Mouse (Mus musculus) v-Abl transformed pro-B cells (cell line): ENCODE measurements around the gene Sycp2.
"Not testable (repeated sequence)": the region's sequence is repeated elsewhere in the genome, so short reads cannot be mapped to it uniquely, and the experiment has no call there.

Experiments
- in situ Hi-C, 2 experiments: fragments of 400-800 bp; cut with MboI; formaldehyde crosslinking; loops; one replicate each; pipeline ENCODE4 v1.15.1; 2025; ENCODE audit not compliant: unreplicated experiment in 2 of 2

The Sycp2 gene

DNA sequence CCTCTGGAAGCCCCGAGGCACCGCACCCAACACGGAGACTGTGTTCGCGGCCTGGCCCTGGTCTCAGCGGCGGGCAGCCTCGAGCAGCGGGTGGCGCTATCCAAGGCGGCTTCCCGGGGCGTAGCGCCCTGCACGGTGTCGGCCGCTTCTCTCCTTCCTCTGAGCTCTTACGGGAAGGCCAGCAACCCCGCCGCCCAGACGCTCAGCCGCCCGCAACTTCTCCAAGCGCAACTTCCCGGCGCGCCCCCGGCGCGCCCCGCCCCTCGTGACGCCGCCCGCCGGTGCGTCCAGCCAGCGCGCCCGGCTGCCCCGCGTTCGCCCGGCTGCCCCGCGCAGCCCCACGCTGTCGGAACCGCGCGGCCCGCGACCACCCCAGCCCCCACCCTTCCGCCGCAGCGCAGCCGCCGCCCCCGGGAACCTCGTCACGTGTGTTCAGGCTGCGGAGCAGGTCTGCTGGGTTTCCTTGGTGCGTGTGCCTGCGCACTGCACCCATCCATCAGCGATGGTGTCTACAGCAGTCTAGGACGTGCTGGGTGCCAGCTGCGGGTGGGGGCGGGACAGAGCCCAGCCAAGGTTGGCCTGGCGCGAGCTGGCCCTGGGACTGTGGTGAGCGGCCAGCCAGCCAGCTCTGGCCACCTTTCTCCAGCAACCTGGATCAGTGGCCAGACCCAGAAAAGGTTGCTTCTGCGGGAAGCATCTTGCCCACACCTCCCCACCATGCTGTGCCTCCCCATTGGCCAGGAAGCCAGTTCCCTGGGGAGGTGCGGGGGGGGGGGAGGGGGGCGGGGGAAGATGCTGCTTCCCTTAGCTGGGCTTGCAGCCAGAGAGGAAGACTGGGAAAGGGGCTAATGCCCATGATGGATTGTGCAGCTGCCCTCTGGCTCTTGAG lies 7.0 kb upstream of the Sycp2 start, which contains the start of the genes Ppp1r3d and Fam217b:
Gene Ppp1r3d, minus strand, starts transcription at position 212 of the 889 bp plus-strand sequence.
Gene Fam217b, plus strand, starts transcription at position 264 of the 889 bp plus-strand sequence.
- in situ Hi-C loops, result no loop called here

DNA sequence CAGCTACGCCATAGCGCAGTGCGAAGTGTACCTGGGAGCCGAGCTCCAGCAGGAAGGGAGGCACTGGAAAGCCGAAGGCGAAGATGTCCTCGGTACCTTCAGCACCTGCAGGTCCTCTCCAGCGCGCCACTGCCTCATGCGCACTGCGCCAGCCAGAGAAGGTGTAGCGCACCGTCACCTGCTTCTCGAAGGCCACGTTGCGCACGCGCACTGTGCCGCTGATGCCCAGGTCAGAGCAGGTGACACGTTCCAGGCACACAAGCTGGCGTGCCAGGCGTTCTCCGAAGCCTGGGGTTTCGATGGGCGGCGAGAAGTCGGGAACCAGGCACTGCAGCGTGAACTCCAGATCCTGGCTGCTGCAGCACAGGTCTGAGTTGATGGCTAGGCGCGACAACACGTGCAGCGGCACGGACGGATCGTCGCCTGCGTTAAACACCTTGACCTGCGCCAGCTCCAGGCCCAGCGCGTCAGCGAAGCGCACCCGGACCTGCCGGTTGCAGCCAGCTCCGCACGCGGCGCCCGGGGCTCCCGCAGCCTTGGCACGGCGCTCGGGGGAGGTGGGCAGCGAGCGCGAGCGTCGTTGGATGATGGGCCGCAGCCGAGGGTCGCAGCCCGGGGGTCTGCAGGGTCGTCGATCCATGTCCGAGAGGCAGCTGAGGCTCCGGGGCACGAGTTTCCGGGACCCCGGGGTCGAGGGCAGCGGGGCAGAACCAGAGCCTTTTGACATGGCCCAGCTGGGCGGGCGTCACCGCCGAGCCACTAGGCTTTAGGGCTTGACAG lies 6.2 kb upstream of the Sycp2 start:
- in situ Hi-C loops, result no loop called here

DNA sequence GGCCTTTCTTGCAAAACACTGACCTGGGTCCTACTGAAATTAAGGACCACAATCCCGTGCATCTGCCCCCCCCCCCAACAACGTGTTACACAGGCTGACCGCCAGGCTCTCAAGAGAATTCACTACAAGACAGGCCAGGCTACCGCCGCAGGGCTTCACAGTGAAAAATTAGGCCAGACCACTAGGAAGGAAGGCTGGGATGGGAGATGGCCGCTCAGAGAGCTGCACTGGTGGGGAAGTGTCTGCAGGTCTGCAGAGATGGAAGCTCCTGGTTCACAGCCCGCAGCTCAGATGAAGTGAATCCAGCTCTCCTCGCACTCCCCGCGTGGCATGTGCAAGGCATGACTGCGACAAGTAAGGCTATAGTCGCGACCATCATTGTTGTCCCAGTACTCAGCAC lies 5.6 kb upstream of the Sycp2 start:
- in situ Hi-C loops, result no loop called here

DNA sequence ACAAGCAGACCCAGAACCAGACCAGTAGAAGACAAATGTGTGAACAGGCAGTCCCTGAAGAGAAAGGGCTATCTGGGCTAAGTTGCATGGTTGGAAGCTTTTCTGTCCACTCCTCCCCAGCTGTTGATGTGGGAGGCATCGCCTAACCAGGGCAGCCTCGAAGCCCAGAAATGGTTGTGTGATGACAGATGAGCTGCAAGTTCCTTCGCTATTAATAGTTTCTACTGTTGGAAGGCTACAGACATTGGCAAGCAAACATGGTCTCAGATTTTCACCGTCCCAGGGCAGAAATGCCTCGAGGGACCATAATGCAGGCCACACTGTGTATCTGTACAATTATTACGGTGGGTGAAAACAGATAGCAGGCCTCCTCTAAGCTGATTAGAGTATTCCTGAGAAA lies 5.1 kb upstream of the Sycp2 start:
- in situ Hi-C loops, result no loop called here

DNA sequence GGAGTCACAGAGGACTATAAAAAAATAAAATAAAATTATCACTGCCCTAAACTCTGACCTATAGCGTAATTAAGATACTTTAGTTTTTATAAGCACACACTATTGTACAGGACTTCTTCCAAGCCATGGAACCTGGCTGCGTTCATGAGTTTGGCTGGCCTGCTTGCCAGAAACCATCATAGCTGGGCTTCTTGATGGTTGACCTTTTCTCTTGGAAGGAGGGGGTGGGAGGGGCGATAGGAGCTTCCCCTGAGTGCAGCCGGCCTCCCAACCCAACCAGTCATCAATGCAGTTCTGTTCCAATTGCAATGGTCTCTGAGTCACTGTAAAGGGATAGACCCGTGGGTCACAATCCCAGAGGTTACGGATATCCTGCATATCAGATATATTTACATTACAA lies 2.8 kb upstream of the Sycp2 start:
- in situ Hi-C loops, result no loop called here

DNA sequence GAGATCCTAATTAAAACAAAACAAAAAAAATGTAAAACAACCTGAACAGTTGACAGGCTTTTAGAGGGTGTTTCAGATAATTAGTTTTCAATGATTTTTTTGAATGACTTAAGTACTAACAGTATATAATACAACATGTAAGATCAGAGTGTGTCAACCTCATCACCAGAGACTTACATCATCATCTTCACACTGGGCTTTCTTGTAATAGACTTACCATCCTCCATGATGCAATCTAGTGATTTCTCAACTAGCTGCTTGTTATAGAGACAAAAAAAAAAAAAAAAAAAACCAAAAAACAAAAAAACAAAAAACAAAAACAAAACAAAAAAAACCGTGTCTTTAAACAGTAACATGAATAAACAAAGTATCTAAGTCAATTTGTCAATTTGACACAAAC lies 1.5 kb upstream of the Sycp2 start:
- in situ Hi-C loops, result no loop called here

DNA sequence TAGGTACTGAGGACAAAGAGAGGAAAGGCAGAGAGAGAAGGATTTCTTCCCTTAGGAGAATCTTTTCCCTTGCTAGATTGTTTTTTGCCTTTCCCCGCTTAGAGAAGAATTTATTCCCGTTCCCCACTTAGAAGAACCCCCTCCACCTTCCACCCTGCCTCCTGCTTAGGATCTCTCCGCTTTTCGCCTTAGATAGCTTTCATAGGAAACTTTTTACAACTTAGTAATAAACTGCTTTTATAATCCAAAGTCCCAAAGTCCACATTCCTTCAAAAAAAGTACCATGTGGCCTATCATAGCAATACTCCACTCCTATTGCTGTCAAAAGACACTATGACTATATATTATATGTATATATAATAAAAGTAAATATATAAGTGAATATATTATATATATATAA lies 64.9 kb downstream of the Sycp2 start:
- in situ Hi-C loops, result no loop called here

DNA sequence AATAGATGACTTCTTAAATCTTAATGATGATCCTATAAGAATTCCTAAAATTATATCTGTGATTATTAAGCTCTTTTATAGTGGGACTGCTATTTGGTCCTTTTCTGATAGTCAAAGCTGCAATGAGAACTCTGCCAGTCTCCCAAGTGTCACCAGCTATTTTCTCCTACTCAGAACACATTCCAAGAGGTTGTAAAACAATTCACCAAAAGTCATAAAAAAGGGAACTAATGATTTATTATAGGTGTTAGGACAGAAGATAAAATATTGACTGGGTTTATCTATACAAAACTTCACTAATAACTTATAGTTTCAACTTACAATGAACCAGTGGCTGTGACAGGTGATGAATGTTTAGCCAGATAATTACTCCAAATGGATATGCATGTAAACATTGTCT lies 65.4 kb downstream of the Sycp2 start:
- in situ Hi-C loops, result not testable (repeated sequence)

DNA sequence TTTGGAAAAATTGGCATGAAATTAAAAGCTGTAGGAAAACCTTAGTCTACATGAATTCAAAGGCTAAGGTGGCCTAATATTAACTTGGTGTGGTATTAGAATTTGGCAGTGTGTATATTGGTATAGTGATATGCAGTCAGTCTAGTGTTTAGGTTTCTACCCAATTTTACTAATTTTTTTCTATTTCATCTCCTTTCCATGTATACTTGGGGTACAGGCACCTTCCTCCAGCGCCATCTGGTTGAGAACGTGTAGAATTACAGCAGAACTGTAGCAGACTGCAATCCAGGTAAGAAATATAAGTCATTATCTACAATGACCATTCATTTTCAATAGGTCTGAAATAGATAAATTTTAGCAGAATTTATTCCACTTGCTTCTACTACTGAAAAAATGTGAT lies 68.4 kb downstream of the Sycp2 start:
- in situ Hi-C loops, result no loop called here

DNA sequence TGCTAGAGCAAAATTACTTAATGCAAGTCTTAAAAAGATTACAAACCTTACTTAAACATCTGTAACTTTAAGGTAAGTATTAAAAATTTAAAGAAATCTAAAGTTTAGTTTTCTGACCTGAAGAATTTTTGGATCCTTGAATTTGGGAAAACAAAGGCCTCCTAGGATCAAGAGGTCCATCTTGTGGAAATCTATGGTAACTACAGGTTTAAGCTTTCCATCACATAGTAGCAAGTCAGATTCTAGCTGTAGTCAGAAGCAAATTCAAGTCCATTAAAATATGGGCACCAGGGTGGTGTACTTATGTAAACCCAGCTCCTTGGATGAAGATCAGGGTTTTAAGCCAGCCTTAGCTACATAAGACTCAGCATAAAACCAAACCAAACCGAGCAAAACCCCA lies 69.6 kb downstream of the Sycp2 start:
- in situ Hi-C loops, result no loop called here

DNA sequence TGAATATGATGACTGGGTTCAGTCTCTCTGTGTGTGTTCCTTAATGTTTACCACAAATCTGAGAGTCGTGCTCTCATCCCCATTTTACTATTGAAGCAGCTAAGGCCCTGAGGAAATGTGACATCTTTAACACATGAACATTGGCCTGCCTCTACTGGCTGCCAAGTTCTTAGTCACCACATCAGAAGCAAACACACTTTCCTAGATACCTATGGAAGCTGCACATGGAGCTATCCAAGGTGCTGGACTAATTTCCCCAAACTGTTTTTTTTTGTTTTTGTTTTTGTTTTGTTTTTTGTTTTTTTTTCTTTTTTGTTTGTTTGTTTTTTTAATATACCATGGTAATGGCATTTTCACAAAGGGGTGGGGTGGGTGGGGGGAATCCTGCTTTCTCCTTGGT lies 77.5 kb downstream of the Sycp2 start:
- in situ Hi-C loops, result no loop called here

DNA sequence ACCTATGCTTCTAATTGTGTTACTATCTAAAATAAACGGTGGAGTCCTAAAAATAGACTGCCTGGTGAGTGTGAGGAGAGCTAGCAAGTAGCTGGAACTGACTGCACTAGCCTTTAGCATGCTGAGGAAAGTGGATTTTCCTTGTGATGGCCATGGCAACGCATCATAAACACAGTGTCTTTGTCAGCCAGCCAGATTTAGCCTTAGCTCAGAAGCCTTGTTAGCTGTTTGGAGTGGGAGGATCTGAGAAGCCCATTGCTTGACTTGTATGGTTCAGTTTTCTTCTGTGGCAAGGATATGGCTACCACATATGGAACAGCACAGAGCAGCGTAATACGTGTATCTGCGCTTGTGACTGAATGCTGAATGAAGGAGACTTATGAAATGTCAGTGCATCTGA lies 77.9 kb downstream of the Sycp2 start:
- in situ Hi-C loops, result no loop called here

DNA sequence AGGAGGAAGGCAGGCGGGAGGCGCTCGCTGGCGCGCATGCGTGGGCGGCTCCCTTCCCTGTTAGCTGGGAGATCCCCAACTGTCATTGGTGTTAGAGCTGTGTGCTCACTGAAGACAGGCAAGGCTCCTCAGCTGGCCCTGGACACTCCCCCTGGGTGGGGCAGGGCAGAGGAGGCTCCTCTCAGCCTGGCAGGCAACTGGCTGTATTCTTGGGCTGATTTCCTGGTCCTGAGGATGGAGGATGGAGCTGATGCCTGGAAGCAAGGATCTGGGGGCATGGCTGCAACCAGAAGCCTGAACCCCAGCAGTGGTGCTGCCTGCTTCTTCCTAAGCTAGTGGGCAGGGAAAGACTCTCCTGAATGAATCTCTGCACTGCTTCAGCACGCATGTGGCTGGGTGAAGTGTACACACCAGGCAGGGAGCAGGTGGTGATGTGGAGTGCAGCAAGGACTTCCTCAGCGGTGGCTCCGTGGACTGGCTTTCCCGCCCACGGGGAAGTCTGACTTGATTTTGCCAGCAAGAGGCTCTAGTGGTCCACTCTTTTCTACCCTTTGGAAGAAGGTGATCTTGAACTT lies 79.9 kb downstream of the Sycp2 start:
- in situ Hi-C loops, result no loop called here

DNA sequence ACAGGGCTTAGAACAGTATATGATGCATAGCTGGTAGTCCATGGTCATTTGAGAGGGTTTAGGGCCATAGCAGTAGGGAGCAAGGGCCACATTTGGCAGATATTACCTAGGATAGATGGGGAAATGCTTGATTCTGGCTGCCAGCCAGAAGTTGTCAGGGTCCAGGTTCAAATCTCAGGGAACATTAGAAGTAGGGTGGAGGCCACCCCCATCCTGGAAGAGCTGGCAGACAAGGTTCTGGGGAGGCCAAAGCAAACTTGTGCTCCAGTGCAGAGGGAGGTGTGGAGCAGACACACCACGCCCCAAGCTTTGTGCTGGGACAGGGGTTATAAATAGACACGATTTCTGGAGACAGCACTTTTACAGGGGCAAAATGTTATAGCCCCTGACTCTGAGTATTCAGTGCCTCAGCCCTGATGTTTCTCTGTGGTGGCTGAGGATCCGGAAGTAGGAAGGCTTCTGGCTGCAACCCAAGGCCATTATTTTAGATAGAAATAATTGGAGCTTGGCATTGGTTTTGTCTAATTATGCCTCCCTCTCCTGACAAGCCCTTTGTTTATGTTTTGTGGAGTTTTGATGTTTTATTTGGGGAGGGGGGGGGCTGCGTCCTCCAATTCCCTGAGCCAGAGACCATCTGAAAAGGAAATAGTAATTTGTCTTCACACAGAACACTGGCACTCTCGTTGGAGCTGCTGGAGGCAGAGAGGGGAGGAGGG lies 80.6 kb downstream of the Sycp2 start:
- in situ Hi-C loops, result no loop called here

DNA sequence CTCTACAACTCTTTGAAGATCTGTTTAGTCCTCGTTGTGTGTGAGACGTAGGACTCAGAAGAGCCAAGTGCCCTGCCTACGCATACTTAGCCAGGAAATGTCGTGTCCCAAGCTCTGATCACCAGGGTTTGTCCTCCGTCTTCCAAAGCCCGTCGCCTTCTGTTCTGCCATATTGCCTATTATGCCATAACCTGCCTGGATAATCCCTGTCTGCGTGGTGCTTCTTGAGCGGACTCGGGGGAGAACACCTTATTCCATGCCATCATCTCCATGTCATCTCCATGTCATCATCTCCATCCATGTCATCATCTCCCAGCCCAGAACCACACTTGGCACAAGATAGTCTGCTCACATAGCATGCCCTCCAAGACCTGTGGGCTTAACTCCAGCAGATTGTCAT lies 81.4 kb downstream of the Sycp2 start:
- in situ Hi-C loops, result no loop called here

DNA sequence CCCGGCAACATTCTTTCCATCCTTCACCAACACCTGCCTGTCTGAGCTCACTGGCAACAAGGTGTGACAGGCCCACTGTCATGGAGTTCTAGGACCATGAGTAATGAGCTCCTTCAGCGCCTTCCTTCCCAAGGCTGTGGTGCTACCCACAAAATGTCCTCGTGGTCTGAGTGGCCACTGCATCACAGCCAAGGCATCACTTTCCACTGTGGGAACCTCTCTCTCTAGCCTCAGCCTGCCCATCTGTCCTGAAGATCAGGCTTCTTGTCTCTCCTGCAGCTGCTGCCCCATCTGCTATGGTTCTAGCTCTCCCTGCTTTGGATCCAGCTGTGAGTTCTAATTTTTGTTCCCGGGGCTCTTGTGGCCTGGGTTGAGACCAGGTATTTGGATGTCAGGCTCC lies 82.7 kb downstream of the Sycp2 start:
- in situ Hi-C loops, result no loop called here

DNA sequence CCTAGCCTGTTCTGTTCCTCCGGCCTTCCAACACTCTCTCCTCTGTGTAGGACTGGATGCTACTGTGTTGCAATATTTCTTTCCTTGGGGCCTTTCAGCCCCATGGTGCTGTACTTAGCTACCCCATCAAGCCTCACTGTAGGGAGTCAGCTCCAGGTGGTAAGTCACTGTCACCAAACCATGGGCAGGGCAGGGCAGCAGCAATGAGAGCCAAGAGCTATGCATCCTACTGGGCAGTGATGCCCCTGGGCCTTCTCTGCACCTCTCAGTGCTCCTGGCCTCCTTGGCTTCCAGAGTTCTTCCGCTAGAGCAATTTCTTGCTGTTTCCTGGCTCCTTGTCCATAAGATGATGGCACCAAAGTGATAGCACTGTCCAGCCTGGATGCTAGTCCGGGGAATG lies 83.1 kb downstream of the Sycp2 start:
- in situ Hi-C loops, result no loop called here

DNA sequence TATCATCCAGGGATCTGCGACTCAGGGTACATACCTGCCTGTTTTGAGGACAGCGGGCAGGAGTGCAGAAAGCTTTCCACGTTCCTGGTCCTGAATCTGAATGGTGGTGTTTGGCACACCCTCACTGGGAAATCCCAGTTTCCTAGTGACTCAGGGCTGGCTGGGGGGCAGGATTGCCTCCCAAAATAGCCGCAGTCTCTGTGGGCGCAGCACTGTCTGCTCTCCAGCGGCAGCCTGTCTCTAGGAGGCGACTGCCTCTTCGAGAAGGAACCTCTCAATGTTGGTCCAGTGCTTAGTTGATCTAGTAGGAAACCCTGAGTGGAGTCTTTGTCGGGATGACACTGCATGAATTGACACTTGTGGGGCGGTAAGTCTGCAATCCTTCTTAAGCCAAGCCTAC lies 86.2 kb downstream of the Sycp2 start:
- in situ Hi-C loops, result no loop called here

DNA sequence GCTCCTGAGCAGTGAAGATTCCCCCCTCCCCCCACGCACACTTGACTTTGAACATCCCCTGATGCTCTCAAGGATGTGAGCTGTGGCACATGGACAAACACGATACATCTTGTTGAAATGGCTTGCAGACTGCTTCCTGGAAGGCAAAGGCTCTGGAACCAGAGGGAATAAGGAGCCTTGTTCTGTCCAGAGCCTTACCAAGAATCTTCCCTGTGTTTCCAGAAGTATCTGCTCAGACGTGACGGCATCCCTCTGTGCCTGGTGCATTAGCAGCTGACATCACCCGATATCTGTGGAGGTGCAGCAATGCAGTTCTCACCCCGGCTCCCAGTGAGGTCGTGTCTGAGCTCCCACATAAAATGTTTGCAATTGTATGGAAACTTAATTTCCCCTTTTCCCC lies 87.7 kb downstream of the Sycp2 start:
- in situ Hi-C loops, result no loop called here

DNA sequence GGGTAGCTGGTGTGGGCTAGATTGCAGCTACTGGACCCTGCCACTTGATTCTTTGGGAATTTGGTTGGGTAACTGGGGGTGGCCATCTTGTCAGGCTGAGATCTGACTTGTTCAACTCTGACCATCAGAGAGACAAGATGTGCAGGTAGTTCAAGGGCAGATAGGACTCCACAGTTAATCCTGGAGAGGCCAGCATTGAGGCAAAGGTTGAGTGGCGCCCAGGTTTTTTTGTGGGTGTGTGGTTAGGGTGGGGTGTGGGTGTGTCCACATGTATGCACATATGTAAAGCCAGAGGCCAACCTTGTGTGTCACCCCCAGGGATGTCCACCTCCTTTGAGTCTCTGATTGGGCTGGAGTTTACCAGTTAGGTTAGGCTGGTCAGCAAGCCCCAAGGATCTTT lies 91.2 kb downstream of the Sycp2 start:
- in situ Hi-C loops, result no loop called here

DNA sequence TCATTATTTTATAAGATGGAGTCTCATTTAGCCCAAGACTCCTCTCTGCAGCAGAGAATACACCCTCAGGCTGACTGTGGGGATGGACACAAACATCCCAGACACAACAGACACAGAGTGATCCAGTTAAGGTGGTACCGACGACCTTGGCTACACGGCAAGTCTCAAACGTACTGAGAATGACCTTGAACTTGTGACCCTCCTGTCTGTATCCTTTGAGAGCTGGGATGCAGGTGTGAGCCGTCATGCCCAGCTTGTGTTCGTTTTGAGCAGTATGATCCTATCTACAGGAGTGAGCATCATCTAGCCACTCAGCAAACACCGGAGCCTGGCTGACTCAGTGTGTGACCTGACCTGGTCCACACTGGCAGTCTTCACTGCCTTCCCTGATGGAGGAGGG lies 93.9 kb downstream of the Sycp2 start:
- in situ Hi-C loops, result no loop called here
